Mouse (Mus musculus) hindbrain, embryonic 15.5 days (tissue): ENCODE data around the gene Cux1. TPM values are rescaled to one million over a fixed set of nuclear protein-coding genes. Genes with fewer than 3 reads are reported as not detected.
A peak's percentile ranks its signal among the peaks of the same experiment; 100 is the strongest.

ENCODE experiments used
- ATAC-seq: fragments of 200-750 bp; cut with Nextera tagmentation; 2 replicates; pipeline ENCODE4 v1.8.0; 2017; ENCODE audit warnings: low read depth, moderate number of reproducible peaks, moderate TSS enrichment; ENCODE audit not compliant: low FRiP score
- H3K27ac ChIP-seq: fragments of 300-500 bp; sonication (generic); replicated peaks from 2 replicates; pipeline ENCODE4 v1.5.1; 2015; ENCODE audit warnings: mild to moderate bottlenecking, inconsistent platforms
- H3K27me3 ChIP-seq: fragments of 300-500 bp; sonication (generic); 2 replicates; pipeline ENCODE4 v1.6.1; 2015; ENCODE audit warnings: control low read depth, inconsistent platforms
- H3K36me3 ChIP-seq: fragments of 300-500 bp; sonication (generic); 2 replicates; pipeline ENCODE4 v1.6.1; 2015; ENCODE audit warnings: control low read depth, inconsistent platforms
- H3K4me1 ChIP-seq: fragments of 300-500 bp; sonication (generic); replicated peaks from 2 replicates; pipeline ENCODE4 v1.6.1; 2015; ENCODE audit warnings: control low read depth, inconsistent platforms
- H3K4me2 ChIP-seq: fragments of 300-500 bp; sonication (generic); 2 replicates; pipeline ENCODE4 v1.6.1; 2015; ENCODE audit warnings: moderate library complexity, mild to moderate bottlenecking, inconsistent platforms
- H3K4me3 ChIP-seq: fragments of 300-500 bp; sonication (generic); 2 replicates; pipeline ENCODE4 v1.5.1; 2015; ENCODE audit warnings: mild to moderate bottlenecking, inconsistent platforms
- H3K9ac ChIP-seq: fragments of 300-500 bp; sonication (generic); 2 replicates; pipeline ENCODE4 v1.6.1; 2015; ENCODE audit warnings: inconsistent platforms
- H3K9me3 ChIP-seq: fragments of 300-500 bp; sonication (generic); 2 replicates; pipeline ENCODE4 v1.6.1; 2016; ENCODE audit warnings: control low read depth, inconsistent platforms
- WGBS: fragments of 180-500 bp; shearing (Covaris S2); methylation state at CpG from one replicate; pipeline ENCODE4 v1.1.7; 2015; 5-methylcytosine and 5-hydroxymethylcytosine counted together
- polyA plus RNA-seq: library from polyadenylated mRNA; unstranded; fragments of >200 nt; fragmentation: Nextera tagmentation; extraction: Ambion mirVana; gene quantifications from 2 replicates; pipeline ENCODE4 v1.2.1, GENCODE M21; 2015

Gene Cux1
- polyA plus RNA-seq, 1 experiment from 2014 or later = 106 TPM

DNA sequence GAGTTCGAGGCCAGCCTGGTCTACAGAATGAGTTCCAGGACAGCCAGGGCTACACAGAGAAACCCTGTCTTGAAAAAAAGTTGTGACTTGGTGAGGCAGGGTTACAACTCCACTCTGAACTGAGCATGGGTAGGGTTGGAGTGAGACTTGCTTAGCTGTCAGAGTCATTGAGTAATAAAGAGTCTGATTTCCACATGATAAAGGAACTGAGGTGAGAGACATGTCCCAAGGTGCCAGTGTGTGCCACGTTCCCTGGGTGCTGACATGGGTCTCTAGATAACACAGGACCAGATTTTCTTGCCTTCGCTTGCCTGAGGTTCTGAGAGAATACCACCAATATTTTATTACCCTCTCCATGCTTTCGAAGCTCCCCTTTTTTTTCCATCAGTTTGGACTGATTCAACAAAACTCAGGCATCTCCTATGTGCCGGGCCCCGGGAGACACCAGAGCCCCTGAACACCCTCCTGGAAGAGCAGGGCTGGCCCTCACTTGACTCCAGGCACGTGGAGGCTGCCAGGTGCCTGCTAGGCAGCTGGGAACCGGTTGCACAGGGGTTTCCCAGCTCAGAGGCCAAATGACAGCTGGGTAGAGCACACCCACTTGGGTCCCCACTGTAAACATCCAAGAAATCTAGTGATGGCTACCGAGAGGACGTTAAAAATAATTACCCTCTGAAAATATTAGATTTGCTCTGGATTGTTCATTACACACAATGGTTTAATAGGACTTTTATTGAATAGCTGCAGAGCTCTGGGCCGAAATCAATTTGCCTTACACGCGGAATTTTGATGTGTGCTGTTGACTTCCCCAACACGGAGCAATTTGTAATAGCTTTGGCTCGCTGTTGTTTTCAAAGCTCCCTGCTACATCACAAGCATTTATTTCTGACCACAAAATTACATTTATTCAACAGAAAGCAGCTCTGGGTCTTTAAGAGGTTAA, 164.4 kb downstream of the Cux1 start:
- ATAC-seq = peak; percentile 35; the same call in 1 of the 2 replicates
- Histone ChIP-seq H3K27ac (peak overlapping the region; percentile 57), H3K4me2 (peak overlapping the region; percentile 46), H3K36me3 (peaks cover 4% of the 10 kb centered on the region; the same call in 1 of the 2 replicates), H3K27me3 (no peaks in the 10 kb centered on the region), H3K4me1 (peaks cover 18% of the 10 kb centered on the region), H3K9ac (no peak overlapping the region), H3K9me3 (no peaks in the 10 kb centered on the region), H3K4me3 (0 out of 2 replicates have a peak overlapping the region, but pooled peaks have one; percentile 7)
- 47% methylated on average over 15 of the region's 15 CpGs for WGBS

GRCm38 (mm10) chr5:136398706-136399105, 168.6 kb downstream of the Cux1 start:
- ATAC-seq = no peak
- H3K4me2 ChIP-seq = no peak overlapping the region
- peaks cover 14% of the 10 kb centered on the region for H3K4me1 ChIP-seq
- no peaks in the 10 kb centered on the region for H3K36me3 ChIP-seq
- no peak overlapping the region for H3K27ac ChIP-seq
- no peaks in the 10 kb centered on the region for H3K27me3 ChIP-seq
- H3K4me3 ChIP-seq = no peak overlapping the region
- H3K9ac ChIP-seq = no peak overlapping the region
- H3K9me3 ChIP-seq = no peaks in the 10 kb centered on the region
- 91% methylated on average over 3 of the region's 3 CpGs for WGBS

DNA sequence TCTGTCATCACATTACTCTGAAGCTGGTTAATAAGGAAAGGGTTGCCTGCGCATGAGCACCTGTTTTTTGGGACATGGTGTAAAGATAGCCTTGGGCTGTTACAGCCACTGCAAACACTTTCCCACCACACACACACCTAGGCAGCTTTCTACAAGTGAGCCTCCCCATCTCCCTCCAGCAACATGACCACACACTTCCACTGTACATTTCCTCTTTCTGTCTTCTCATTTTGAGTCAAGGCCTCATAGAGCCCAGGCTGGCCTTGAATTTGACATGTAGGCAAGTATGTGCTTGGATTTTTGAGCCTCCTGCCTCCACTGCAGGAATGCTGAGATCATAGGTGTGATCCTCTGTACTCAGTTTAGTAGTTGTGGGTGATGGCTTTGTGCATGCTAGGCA, 170.6 kb downstream of the Cux1 start:
- Histone ChIP-seq H3K4me2 (no peak overlapping the region), H3K36me3 (no peaks in the 10 kb centered on the region), H3K9me3 (no peaks in the 10 kb centered on the region), H3K4me1 (no peaks in the 10 kb centered on the region), H3K4me3 (no peak overlapping the region), H3K27me3 (no peaks in the 10 kb centered on the region), H3K27ac (no peak overlapping the region), H3K9ac (no peak overlapping the region)
- 87% methylated on average over 1 of the region's 1 CpGs for WGBS
- no peak for ATAC-seq

DNA sequence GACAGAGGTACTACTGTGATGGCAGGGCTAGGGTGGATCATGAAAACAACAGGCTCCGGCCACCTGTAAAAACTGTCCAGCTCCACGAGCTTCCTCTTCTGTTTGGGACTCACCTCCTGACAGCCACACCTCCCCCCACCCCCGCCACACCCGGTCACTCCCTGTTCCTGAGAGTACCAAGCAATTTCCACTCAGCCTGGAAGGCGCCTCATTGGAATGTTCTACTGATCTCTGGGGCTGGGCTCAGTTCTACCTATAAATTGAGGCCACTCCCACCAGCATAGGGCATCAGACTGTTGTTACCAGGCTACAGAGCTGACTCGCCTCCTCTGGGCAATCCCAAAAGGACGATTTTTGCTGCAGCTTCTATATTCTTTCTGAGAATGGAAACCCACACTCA, 171.0 kb downstream of the Cux1 start:
- WGBS = 88% methylated on average over 7 of the region's 7 CpGs
- H3K4me1 ChIP-seq = no peaks in the 10 kb centered on the region
- H3K36me3 ChIP-seq = peaks cover 2% of the 10 kb centered on the region; the same call in 1 of the 2 replicates
- H3K4me3 ChIP-seq = no peak overlapping the region
- H3K9me3 ChIP-seq = no peaks in the 10 kb centered on the region
- ATAC-seq = no peak
- H3K27ac ChIP-seq = no peak overlapping the region
- no peak overlapping the region for H3K9ac ChIP-seq
- no peak overlapping the region for H3K4me2 ChIP-seq
- H3K27me3 ChIP-seq = no peaks in the 10 kb centered on the region

GRCm38 (mm10) chr5:136395600-136396195, 171.6 kb downstream of the Cux1 start:
- Histone ChIP-seq H3K27me3 (no peaks in the 10 kb centered on the region), H3K4me2 (no peak overlapping the region), H3K4me3 (no peak overlapping the region), H3K4me1 (no peaks in the 10 kb centered on the region), H3K36me3 (peaks cover 3% of the 10 kb centered on the region; the same call in 1 of the 2 replicates), H3K9ac (no peak overlapping the region), H3K27ac (no peak overlapping the region), H3K9me3 (no peaks in the 10 kb centered on the region)
- ATAC-seq = no peak
- WGBS = 68% methylated on average over 3 of the region's 3 CpGs

DNA sequence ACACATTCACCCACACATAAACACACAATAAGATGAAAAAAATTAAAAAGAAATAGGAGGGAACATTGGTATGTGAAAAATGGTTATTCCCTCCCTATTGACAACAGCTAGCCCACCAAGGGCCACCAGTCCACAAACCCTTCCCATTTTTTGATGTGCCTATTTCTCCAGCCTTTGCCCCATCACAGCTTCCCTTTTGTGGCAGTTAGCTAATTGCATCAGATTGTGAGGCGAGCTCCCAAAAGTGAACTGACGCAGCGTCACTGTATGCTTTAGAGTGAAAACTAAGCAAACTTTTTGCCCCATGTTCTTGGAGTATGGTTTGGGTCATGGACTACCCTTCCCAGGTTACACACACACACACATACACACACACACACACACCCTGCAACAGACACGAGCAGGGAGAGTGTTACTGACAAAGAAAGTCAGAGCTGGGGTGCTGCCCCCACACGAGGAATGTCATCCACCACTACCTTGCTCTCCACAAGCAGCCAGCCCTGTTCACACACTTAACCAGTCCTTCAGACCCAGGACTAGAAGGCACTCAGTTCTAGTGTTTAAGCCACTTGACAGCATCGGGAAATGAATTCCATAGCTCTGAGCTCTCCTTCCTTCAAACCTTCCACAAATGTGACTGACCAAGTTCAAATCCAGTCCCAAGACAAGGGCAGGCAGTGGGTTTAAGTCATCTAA, 172.6 kb downstream of the Cux1 start:
- no peak overlapping the region for H3K4me3 ChIP-seq
- no peaks in the 10 kb centered on the region for H3K4me1 ChIP-seq
- 92% methylated on average over 6 of the region's 6 CpGs for WGBS
- H3K9ac ChIP-seq = no peak overlapping the region
- H3K4me2 ChIP-seq = no peak overlapping the region
- no peaks in the 10 kb centered on the region for H3K27me3 ChIP-seq
- H3K36me3 ChIP-seq = peaks cover 3% of the 10 kb centered on the region; the same call in 1 of the 2 replicates
- no peak for ATAC-seq
- H3K27ac ChIP-seq = no peak overlapping the region
- H3K9me3 ChIP-seq = no peaks in the 10 kb centered on the region

GRCm38 (mm10) chr5:136393621-136394020, 173.7 kb downstream of the Cux1 start:
- H3K4me2 ChIP-seq = no peak overlapping the region
- ATAC-seq = no peak
- no peak overlapping the region for H3K27ac ChIP-seq
- 94% methylated on average over 2 of the region's 2 CpGs for WGBS
- no peaks in the 10 kb centered on the region for H3K27me3 ChIP-seq
- no peaks in the 10 kb centered on the region for H3K4me1 ChIP-seq
- H3K36me3 ChIP-seq = peaks cover 3% of the 10 kb centered on the region; the same call in 1 of the 2 replicates
- no peak overlapping the region for H3K9ac ChIP-seq
- no peak overlapping the region for H3K4me3 ChIP-seq
- no peaks in the 10 kb centered on the region for H3K9me3 ChIP-seq

DNA sequence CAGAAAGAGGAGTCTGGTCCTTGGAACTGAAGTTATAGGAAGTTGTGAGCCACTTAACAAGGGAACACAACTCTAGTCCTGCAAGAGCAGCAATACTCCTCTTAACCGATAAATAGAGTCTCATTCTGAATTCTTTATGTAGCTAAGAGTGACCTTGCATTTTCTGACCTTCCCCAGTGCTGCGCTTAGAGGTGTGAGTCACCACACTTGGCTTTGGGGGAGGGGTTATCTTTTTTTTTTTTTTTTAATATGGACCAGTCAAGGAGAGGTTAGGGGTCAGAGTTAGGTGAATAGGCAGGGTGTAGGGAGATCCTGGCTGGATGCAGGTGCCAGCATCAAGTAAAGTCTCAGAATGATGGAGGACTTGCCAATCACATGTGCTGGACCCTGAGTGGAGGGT, 180.5 kb downstream of the Cux1 start:
- 91% methylated on average over 2 of the region's 2 CpGs for WGBS

GRCm38 (mm10) chr5:136385161-136385560, 182.1 kb downstream of the Cux1 start:
- Histone ChIP-seq H3K27ac (no peak overlapping the region), H3K4me3 (no peak overlapping the region), H3K27me3 (no peaks in the 10 kb centered on the region), H3K4me2 (no peak overlapping the region), H3K9ac (no peak overlapping the region), H3K4me1 (no peaks in the 10 kb centered on the region), H3K36me3 (no peaks in the 10 kb centered on the region), H3K9me3 (no peaks in the 10 kb centered on the region)
- ATAC-seq = no peak
- WGBS = 80% methylated on average over 3 of the region's 3 CpGs

More for the DNA sequence above, 180.5 kb downstream of the Cux1 start:
- no peak overlapping the region for H3K4me2 ChIP-seq
- ATAC-seq = no peak
- no peak overlapping the region for H3K27ac ChIP-seq
- no peak overlapping the region for H3K4me3 ChIP-seq
- no peaks in the 10 kb centered on the region for H3K27me3 ChIP-seq
- H3K4me1 ChIP-seq = no peaks in the 10 kb centered on the region
- H3K36me3 ChIP-seq = peaks cover 3% of the 10 kb centered on the region; the same call in 1 of the 2 replicates
- H3K9ac ChIP-seq = no peak overlapping the region
- no peaks in the 10 kb centered on the region for H3K9me3 ChIP-seq

DNA sequence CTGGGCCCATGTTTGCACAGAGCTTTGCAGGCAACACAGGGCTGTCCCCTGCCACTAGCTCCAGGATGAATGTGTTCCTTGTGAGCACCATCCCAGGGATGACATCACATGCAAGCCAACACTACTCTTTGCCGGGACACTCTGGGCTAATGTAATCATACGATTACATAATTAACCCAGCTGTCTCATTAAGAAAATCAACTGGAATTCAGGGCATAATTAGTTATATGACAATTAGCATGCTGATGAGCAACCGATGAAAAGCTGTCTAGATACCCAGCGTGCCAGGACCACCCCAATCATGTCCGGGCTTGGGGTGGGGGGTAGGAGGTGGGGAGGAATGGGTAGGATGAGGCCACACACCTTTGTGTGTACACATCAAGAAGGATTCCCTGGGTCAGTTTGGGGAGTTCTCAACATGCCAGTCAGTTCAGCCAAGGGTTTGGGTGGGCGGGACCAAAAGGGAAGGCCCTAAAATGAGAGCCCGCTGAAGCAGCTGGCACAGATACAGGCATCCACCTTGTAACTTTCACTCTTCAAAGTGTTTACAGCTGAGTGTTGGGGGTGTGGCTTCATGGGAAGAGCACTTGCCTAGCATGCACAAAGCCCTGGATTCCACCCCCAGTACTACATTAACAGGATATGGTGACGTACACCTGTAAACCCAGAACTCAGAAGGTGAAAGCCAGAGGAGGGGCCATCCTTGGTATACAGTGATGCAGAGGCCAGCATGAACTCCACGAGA, 184.9 kb downstream of the Cux1 start:
- ATAC-seq = 0 out of 2 replicates have a peak, but pooled peaks have one; percentile 38
- Histone ChIP-seq H3K9ac (no peak overlapping the region), H3K27me3 (no peaks in the 10 kb centered on the region), H3K4me1 (peaks cover 1% of the 10 kb centered on the region), H3K36me3 (no peaks in the 10 kb centered on the region), H3K4me3 (no peak overlapping the region), H3K27ac (no peak overlapping the region), H3K9me3 (no peaks in the 10 kb centered on the region), H3K4me2 (no peak overlapping the region)
- WGBS = 68% methylated on average over 9 of the region's 9 CpGs

DNA sequence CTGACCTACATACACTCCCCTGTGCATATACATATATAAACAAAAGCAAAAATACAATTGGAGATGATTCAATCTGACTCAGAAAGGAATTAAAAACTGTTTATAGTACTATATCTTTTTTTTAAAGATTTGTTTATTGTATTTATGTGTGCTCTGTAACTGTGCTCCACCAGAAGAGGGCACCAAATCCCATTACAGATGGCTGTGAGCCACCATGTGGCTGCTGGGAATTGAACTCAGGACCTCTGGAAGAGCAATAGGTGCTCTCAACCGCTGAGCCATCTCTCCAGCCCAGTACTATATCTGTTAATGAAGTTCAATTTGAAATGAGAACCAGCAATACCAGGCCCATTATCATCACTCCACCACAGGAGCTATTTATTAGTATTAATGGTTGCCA, 187.9 kb downstream of the Cux1 start:
- ATAC-seq = no peak
- WGBS = 86% methylated on average over 1 of the region's 1 CpGs
- no peak overlapping the region for H3K27ac ChIP-seq
- H3K4me3 ChIP-seq = no peak overlapping the region
- no peaks in the 10 kb centered on the region for H3K9me3 ChIP-seq
- peaks cover 24% of the 10 kb centered on the region for H3K4me1 ChIP-seq
- H3K9ac ChIP-seq = no peak overlapping the region
- H3K4me2 ChIP-seq = no peak overlapping the region
- no peaks in the 10 kb centered on the region for H3K36me3 ChIP-seq
- no peaks in the 10 kb centered on the region for H3K27me3 ChIP-seq
